Mouse (Mus musculus): Measurements from ENCODE around the gene Pik3r5. TPM values are rescaled to one million over a fixed set of nuclear protein-coding genes. Genes with fewer than 3 reads are reported as not detected.
A peak's percentile ranks its signal among the peaks of the same experiment; 100 is the strongest.

The Pik3r5 gene
- total RNA-seq, 2 experiments from 2014 or later, result 1.6 to 2.3 TPM

- DNase-seq, result no peak
These were observed 54.2 kb downstream of the Pik3r5 start for GRCm38 (mm10) chr11:68486093-68486492.

DNA sequence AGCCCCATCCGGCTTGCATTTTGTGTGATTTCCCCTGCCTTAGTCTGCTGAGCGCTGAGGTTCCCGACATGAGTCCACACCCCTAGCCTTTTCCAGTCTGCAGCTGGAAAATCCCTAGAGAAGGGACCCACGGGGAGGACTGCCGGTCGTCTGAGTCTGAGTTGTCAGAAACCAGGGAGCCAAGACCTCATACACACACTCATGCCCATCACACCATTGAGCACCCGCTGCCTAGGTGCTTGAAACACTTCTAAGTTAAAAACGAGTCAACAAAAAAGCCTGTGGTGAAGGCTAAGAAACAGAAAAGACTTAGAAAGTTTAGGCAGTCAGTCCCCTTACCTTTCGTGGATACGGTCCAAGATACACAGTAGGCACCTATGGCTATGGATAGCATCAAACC, 55.8 kb downstream of the Pik3r5 start:
- DNase-seq, result no peak

GRCm38 (mm10) chr11:68488256-68488824, 56.4 kb downstream of the Pik3r5 start:
- DNase-seq, result no peak

DNA sequence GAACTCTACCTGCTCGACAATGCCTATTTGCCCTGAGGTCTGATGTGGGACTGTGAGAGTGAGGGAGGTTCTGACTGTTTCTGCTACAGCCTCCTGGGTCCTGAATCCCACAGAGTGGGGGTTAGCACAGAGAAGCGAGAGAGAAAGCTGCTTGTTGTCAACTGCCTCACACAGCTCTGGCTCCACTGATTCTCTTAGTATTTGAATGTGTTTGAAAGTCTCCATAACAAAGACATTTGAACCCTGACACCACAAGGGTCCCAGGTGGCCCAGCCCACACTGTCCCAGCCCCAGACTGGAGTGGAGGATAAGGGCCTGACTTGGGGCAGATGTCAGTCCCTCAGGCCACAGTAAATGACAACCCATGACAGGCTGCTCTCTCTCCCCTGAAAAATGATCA, 57.3 kb downstream of the Pik3r5 start:
- no peak for DNase-seq

GRCm38 (mm10) chr11:68492592-68492991, 60.7 kb downstream of the Pik3r5 start:
- no peak for DNase-seq

GRCm38 (mm10) chr11:68493760-68494159, 61.8 kb downstream of the Pik3r5 start:
- DNase-seq, result no peak

DNA sequence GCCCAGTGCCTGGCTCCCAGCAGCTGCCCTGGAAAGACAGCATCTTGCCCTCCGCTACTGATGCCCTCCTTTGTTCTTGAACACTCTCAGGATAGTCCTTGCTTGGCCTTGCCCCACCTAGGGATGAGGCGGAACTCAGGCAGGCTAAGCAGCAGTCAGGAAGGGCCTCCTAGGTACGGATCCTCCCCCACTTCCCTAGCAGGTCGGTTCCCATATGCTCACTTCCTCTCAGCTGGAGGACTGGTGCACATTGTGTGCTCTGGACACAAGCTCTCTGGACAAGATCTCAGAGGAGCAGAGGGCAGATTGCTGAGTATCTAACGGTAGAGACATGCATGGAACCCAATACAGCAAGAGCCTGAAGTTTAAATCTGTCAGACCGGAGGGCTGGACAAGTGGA, 65.2 kb downstream of the Pik3r5 start:
- DNase-seq, result no peak

- DNase-seq, result no peak
These were observed 66.6 kb downstream of the Pik3r5 start for GRCm38 (mm10) chr11:68498517-68498916.

- DNase-seq, result no peak
These were observed 67.2 kb downstream of the Pik3r5 start for GRCm38 (mm10) chr11:68498999-68499699.

GRCm38 (mm10) chr11:68500949-68501350, 69.0 kb downstream of the Pik3r5 start:
- DNase-seq, result no peak

DNA sequence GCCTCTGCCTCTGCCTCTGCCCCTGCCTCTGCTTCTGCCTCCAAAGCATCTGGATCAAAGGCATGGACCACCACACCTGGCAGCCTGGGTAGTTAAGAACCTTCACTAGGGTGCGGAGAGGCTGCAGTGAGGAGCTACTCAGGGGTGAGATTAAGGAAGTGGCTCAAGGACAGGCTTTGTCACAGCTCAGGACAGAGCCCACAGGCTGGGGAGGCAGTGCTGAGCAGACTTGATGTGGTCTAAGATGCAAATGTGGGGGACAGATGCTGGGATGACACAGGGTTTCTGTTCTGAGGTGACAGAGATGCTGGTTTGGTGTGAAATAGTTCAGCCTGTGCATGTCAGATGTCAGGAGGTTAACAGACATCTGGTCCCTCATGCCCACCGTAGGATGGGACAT, 70.5 kb downstream of the Pik3r5 start:
- DNase-seq, result no peak

- no peak for DNase-seq
These were observed 71.1 kb downstream of the Pik3r5 start, which contains the start of gene Pik3r6 for GRCm38 (mm10) chr11:68502902-68503629. Pik3r6 (plus strand) TSS chr11:68503019.

DNA sequence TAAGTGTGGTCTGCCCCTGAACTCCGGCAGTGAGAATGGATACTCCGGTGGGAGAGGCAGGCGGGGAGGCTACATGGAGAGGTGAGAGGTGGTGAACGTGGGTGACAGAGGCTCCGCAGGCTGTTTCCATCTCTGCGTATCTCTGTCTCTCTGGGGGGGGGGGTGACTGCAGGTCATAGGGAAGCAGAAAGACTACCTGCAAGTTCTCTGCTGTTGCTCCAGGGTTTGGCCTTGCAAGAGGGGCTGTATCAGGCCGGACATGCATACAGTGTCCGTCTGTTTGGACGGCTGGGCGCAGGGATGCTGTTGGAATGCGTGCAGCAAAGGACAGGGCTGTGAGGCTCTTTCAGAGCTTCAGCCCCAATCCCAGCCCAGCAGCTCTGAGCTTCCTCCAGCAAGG, 73.0 kb downstream of the Pik3r5 start:
- DNase-seq, result no peak

GRCm38 (mm10) chr11:68507246-68507645, 75.3 kb downstream of the Pik3r5 start:
- no peak for DNase-seq

GRCm38 (mm10) chr11:68508619-68509018, 76.7 kb downstream of the Pik3r5 start:
- no peak for DNase-seq

GRCm38 (mm10) chr11:68509194-68509593, 77.3 kb downstream of the Pik3r5 start:
- DNase-seq, result no peak

GRCm38 (mm10) chr11:68513969-68514368, 82.0 kb downstream of the Pik3r5 start:
- no peak for DNase-seq

GRCm38 (mm10) chr11:68519362-68519761, 87.4 kb downstream of the Pik3r5 start:
- no peak for DNase-seq

DNA sequence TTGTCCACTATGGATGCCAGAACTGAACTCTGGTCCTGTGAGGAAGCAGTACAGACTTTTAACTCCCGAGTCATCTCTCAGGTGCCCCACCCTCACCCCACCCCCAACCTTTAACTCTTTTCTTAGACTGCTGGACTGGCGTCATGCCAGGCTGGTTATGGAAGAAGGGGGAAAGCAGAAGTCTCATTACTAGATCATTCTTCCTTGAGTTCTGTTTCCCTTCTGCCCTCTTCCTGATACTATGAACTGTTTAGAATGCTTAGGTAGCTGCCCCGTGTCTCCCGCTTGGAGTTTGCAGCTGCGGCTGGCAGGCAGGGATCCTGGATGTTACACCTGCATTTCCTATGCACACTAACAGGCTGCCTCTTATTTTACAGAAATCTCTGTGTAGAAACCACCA, 87.9 kb downstream of the Pik3r5 start:
- DNase-seq, result no peak

- DNase-seq, result no peak
These were observed 88.5 kb downstream of the Pik3r5 start for GRCm38 (mm10) chr11:68520439-68520838.

GRCm38 (mm10) chr11:68521352-68521751, 89.4 kb downstream of the Pik3r5 start:
- no peak for DNase-seq

DNA sequence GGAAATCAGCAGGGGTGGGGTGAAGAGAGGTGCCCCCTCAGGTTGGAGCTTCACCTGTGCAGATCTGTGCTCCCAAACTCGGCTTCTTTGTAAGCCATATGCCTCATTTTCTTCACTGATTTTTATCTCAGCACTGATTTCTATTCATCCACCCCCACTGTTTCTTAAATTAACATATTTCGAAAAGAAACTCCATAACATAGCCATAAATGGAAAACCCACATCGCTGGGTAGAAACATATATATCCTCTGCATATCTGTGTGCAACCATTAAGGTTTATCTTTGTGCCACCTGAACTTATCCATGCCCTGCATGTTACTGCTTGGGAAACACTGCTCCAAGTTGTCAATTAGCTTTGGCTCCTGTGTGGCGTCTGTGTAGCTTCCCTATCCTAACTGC, 94.5 kb downstream of the Pik3r5 start:
- DNase-seq, result no peak

DNA sequence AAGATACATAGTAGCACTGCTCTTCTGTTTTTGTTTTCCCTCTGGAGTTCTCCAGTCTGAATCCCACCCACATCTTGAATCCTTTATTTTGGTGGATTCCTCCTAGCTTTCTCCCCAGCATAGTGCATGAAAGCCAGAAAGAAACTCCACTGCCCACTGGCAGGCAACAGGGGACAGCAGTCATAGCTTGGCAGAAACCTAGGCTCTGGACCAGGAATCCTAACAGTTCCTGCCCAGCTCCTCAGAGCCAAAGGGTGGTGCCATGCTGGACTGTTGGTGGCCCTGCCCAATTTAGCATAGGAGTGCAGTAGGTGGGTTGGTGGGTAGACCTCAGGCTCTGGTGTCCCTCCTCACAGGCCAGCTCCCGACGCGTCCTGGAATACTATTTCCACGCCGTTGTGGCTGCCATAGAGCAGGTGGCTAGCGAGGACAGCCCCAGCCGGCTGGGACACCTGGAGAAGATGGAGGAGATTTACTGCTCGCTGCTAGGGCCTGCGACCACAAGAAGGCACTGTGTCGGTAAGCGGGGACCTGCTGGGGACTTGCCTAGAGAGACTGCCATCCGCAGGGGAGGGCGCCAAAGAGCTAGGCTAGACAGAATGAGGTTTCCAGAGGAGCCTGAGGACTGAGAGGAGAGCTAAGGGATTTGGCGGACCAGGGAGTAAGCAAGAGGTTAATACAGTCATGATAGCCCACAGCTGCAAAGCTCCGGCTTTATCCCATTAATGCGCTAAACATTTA, 99.3 kb downstream of the Pik3r5 start:
- DNase-seq, result peak; percentile 54

Data from adrenal gland, postnatal 10 days (tissue).